Mouse (Mus musculus): ENCODE measurements around the gene Rps15. TPM values are rescaled to one million over a fixed set of nuclear protein-coding genes. Genes with fewer than 3 reads are reported as not detected.

Gene Rps15
- polyA plus RNA-seq, 2 experiments, result 1,173 to 3,829 TPM

- Histone ChIP-seq H3K4me1 (ENCODE audit: control insufficient read depth, insufficient read depth, low read length) (peaks cover 9% of the 10 kb centered on the region; the same call in 1 of the 2 replicates), H3K4me2 (replicated peaks; ENCODE audit: low read depth, low read length, severe bottlenecking) (peak overlapping the region; percentile 99), H3K9me3 (ENCODE audit: control insufficient read depth, low read length) (no peaks in the 10 kb centered on the region), H3K4me3 (replicated peaks; ENCODE audit: low read length) (peak overlapping the region; percentile 60; the same call in 1 of the 2 replicates), H3K9ac (ENCODE audit: low read depth, low read length, severe bottlenecking) (no peak overlapping the region), H3K36me3 (ENCODE audit: control insufficient read depth, insufficient read depth, low read length) (no peaks in the 10 kb centered on the region), H3K27me3 (ENCODE audit: control insufficient read depth, insufficient read depth, low read length) (no peaks in the 10 kb centered on the region), H3K27ac (replicated peaks; ENCODE audit: low read depth, low read length) (no peak overlapping the region)
- 77% methylated on average over 16 of the region's 17 CpGs for WGBS
- TF ChIP-seq POLR2A (IDR thresholded peaks at IDR 0.05; ENCODE audit: borderline replicate concordance, extremely low read depth, insufficient read depth, insufficient read length), result no peak
- ATAC-seq (ENCODE audit: low FRiP score, low read depth) (no peak), DNase-seq (ENCODE audit: low spot score) (no peak)
Observed at GRCm38 (mm10) chr10:80324120-80325037, 32.1 kb downstream of the Rps15 start.

GRCm38 (mm10) chr10:80325045-80325444, 32.8 kb downstream of the Rps15 start:
- whole genome bisulfite sequencing, result 80% methylated on average over 21 of the region's 21 CpGs
- Histone ChIP-seq H3K4me3 (replicated peaks; ENCODE audit: low read length) (no peak overlapping the region), H3K4me2 (replicated peaks; ENCODE audit: low read depth, low read length, severe bottlenecking) (no peak overlapping the region), H3K9ac (ENCODE audit: low read depth, low read length, severe bottlenecking) (no peak overlapping the region), H3K36me3 (ENCODE audit: control insufficient read depth, insufficient read depth, low read length) (no peaks in the 10 kb centered on the region), H3K4me1 (ENCODE audit: control insufficient read depth, insufficient read depth, low read length) (peaks cover 12% of the 10 kb centered on the region; the same call in 1 of the 2 replicates), H3K9me3 (ENCODE audit: control insufficient read depth, low read length) (no peaks in the 10 kb centered on the region), H3K27ac (replicated peaks; ENCODE audit: low read depth, low read length) (no peak overlapping the region), H3K27me3 (ENCODE audit: control insufficient read depth, insufficient read depth, low read length) (no peaks in the 10 kb centered on the region)
- ATAC-seq (ENCODE audit: low FRiP score, low read depth) (no peak), DNase-seq (ENCODE audit: low spot score) (no peak)
- no peak for TF ChIP-seq POLR2A (IDR thresholded peaks at IDR 0.05; ENCODE audit: borderline replicate concordance, extremely low read depth, insufficient read depth, insufficient read length)

- H3K27me3 ChIP-seq (ENCODE audit: control insufficient read depth, insufficient read depth, low read length), result no peaks in the 10 kb centered on the region
- TF ChIP-seq POLR2A (IDR thresholded peaks at IDR 0.05; ENCODE audit: borderline replicate concordance, extremely low read depth, insufficient read depth, insufficient read length), result no peak
- H3K4me2 ChIP-seq (replicated peaks; ENCODE audit: low read depth, low read length, severe bottlenecking), result peak within 1 kb of the TSS; percentile 81
- H3K9me3 ChIP-seq (ENCODE audit: control insufficient read depth, low read length), result no peaks in the 10 kb centered on the region
- ATAC-seq (ENCODE audit: low FRiP score, low read depth) (peak; percentile 94), DNase-seq (ENCODE audit: low spot score) (peak; percentile 90)
- peak within 1 kb of the TSS; percentile 47 for H3K4me3 ChIP-seq (replicated peaks; ENCODE audit: low read length)
- H3K4me1 ChIP-seq (ENCODE audit: control insufficient read depth, insufficient read depth, low read length), result peaks cover 10% of the 10 kb centered on the region
- no peaks in the 10 kb centered on the region for H3K36me3 ChIP-seq (ENCODE audit: control insufficient read depth, insufficient read depth, low read length)
- no peak within 1 kb of the TSS for H3K27ac ChIP-seq (replicated peaks; ENCODE audit: low read depth, low read length)
- WGBS, result 3% methylated on average over 33 of the region's 36 CpGs
- H3K9ac ChIP-seq (ENCODE audit: low read depth, low read length, severe bottlenecking), result peak within 1 kb of the TSS; percentile 32
Observed at GRCm38 (mm10) chr10:80329273-80330081, 37.2 kb downstream of the Rps15 start, which contains the start of the genes Pcsk4 and Reep6. Gene Pcsk4, minus strand, starts transcription at chr10:80329498. Gene Reep6, plus strand, starts transcription at chr10:80329953.

- H3K9ac ChIP-seq (ENCODE audit: low read depth, low read length, severe bottlenecking), result peak overlapping the region; percentile 32
- H3K36me3 ChIP-seq (ENCODE audit: control insufficient read depth, insufficient read depth, low read length), result no peaks in the 10 kb centered on the region
- 2% methylated on average over 28 of the region's 41 CpGs for WGBS
- H3K4me2 ChIP-seq (replicated peaks; ENCODE audit: low read depth, low read length, severe bottlenecking), result peak overlapping the region; percentile 81
- DNase-seq (ENCODE audit: low spot score) (no peak), ATAC-seq (ENCODE audit: low FRiP score, low read depth) (no peak)
- no peaks in the 10 kb centered on the region for H3K27me3 ChIP-seq (ENCODE audit: control insufficient read depth, insufficient read depth, low read length)
- peak overlapping the region; percentile 47 for H3K4me3 ChIP-seq (replicated peaks; ENCODE audit: low read length)
- H3K27ac ChIP-seq (replicated peaks; ENCODE audit: low read depth, low read length), result no peak overlapping the region
- H3K4me1 ChIP-seq (ENCODE audit: control insufficient read depth, insufficient read depth, low read length), result peaks cover 10% of the 10 kb centered on the region
- TF ChIP-seq POLR2A (IDR thresholded peaks at IDR 0.05; ENCODE audit: borderline replicate concordance, extremely low read depth, insufficient read depth, insufficient read length), result no peak
- H3K9me3 ChIP-seq (ENCODE audit: control insufficient read depth, low read length), result no peaks in the 10 kb centered on the region
Observed at GRCm38 (mm10) chr10:80330084-80330483, 37.8 kb downstream of the Rps15 start.

- H3K4me1 ChIP-seq (ENCODE audit: control insufficient read depth, insufficient read depth, low read length), result peaks cover 10% of the 10 kb centered on the region
- no peaks in the 10 kb centered on the region for H3K36me3 ChIP-seq (ENCODE audit: control insufficient read depth, insufficient read depth, low read length)
- ATAC-seq (ENCODE audit: low FRiP score, low read depth) (no peak), DNase-seq (ENCODE audit: low spot score) (no peak)
- H3K9ac ChIP-seq (ENCODE audit: low read depth, low read length, severe bottlenecking), result no peak overlapping the region
- H3K27ac ChIP-seq (replicated peaks; ENCODE audit: low read depth, low read length), result no peak overlapping the region
- H3K9me3 ChIP-seq (ENCODE audit: control insufficient read depth, low read length), result no peaks in the 10 kb centered on the region
- no peaks in the 10 kb centered on the region for H3K27me3 ChIP-seq (ENCODE audit: control insufficient read depth, insufficient read depth, low read length)
- H3K4me2 ChIP-seq (replicated peaks; ENCODE audit: low read depth, low read length, severe bottlenecking), result 0 out of 2 replicates have a peak overlapping the region, but pooled peaks have one; percentile 1
- H3K4me3 ChIP-seq (replicated peaks; ENCODE audit: low read length), result no peak overlapping the region
- TF ChIP-seq POLR2A (IDR thresholded peaks at IDR 0.05; ENCODE audit: borderline replicate concordance, extremely low read depth, insufficient read depth, insufficient read length), result no peak
- 77% methylated on average over 2 of the region's 2 CpGs for WGBS
Observed at GRCm38 (mm10) chr10:80330888-80331287, 38.6 kb downstream of the Rps15 start.

Measured in limb, embryonic 14.5 days (tissue).